Mouse (Mus musculus) cerebellum, postnatal 25 days (tissue): ENCODE data around the gene Slit3.

Experiments used
- DNase-seq, 2 experiments: peaks; one replicate each; pipeline ENCODE4 v3.0.0; 2021; ENCODE audit warnings: mixed read lengths in 2 of 2

The Slit3 gene

DNA sequence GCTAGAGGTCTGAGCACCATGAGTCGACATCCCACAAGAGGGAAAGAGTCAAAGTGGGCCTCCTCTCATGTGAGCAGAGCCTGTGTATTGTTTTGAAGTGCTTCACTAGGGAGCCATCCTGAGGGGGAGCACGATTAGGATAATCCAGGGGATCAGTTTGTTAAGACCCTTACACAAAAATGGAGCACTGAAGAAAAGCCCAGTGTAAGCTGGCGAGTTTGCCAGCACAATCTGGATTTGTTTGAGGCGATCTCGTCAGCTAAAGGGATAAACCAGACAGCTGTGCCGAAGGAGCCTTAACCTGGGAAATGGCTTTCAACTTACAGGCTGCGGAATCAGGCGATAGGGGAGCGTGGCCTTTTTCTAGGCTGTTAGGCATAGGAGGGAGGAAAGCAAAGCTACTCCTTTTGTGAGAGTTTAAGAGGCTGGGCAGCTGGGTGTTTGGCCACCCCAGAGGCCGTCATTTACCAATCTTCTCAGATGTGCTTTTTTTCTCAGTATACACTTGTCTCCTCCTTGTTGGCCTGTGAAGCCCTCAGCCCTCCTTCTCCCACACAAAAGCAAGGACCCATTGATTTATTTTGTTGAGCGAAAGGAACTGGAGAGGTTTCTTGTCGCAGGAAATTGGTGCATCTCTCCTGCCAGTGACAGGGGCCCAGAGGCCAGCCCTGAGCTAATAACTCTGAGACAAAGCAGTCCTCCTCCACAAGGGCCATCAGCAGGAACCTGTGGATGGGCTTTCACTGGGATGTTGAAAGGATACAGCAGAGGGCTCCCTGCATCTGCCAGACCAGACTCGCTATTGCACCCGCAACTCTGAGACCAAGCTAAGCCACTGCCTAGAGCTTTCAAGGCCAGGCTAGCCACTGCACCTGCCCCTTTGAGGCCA, 472.4 kb downstream of the Slit3 start:
- no peak for DNase-seq

DNA sequence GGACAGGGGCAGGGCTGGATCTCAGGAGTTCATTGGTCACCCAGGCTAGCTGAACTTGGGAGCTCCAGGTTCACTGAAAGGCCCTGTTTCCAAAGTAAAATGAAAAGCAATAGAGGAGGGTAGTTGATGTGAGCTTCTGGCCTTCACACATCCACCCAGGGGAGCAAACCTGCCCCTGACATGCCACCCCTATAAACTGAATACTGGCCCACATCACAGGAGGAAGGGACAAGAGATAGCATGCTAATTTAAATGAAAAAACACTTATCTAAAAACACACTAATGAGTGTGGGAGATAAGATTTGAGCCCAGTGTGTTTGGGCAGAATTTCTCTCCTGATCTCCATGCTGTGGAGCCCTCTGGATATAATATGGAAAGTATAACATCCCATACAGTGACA, 475.0 kb downstream of the Slit3 start:
- no peak for DNase-seq

DNA sequence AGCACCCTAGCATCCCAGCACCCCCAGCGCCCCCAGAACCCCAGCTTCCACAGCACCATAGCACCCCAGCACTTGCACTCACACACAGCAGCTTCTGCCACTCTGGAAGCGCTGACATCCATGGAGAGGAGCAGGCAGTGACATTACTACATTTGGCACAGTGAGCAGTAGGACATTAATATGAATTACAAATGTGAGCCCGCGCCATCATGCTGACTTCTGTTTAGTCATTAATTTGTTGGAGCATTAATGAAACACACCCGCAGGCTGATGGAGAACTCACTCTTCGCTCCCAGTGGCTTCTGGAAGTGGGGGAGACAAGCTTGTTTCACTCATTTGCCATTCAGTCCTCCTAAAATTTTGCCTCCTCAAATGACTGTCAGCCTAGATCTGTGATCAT, 476.9 kb downstream of the Slit3 start:
- DNase-seq = no peak

DNA sequence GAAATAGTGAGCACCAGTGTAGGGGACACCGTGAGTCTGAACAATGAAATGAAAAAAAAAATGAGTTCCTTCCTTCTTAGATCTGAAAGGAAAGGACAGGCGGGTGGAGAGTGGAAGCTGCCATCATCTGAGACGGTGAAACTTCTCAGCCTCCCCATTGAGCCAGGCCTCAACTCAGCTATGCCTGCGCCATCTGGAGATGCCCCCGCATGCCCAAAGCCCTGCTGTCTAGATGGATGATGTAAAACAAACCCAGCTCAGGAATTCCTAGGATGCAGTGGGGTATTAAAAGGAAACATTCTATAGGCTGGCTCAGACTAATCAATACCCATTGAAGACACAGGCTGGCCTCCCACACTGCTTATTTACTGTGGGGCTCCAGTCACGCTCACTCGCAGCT, 477.7 kb downstream of the Slit3 start:
- peak; percentile 26 to 34 for DNase-seq

- peak; percentile 45 to 65 for DNase-seq
Observed at GRCm38 (mm10) chr11:35601652-35602240, 480.7 kb downstream of the Slit3 start.

GRCm38 (mm10) chr11:35602586-35602985, 481.6 kb downstream of the Slit3 start:
- no peak for DNase-seq

DNA sequence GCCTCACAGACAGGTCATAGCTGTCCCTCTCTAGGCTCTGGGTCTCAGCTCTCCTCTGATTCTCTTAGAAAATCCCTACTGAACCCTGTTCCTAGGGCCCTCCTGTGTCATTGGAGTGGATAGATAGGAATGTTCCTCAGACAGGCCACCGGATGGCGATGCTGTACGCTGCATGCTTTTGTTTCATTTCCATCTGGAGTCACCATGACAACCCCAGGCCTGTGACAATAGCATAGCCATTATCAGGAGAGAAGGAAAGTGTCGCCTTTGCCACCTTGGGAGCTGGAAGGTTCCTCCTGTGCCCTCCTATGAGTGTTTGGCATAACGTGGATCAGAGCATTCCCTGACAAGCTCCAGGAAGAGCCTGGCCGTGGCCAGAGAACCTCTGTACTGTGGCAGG, 482.9 kb downstream of the Slit3 start:
- no peak for DNase-seq

GRCm38 (mm10) chr11:35604848-35605790, 484.1 kb downstream of the Slit3 start:
- DNase-seq = no peak

DNA sequence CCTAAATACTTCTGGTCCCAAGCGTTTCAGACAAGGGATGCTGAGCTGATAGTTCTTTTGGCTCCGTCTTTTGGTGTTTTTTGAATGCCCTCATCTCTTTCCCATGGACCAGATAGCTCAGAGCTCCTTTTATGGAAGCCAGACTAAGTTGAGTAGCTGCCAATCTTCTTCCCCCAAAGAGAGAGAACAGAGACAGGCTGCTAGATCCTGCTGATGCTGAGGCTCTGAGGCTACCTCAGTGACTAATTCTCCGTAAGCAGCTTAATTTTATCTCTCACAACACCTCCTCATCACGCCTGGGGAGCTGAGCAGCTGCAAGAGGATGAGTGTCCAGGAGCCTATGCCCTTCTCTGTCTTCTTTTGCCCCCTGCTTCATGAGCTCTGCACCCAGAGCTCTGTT, 486.2 kb downstream of the Slit3 start:
- no peak for DNase-seq

DNA sequence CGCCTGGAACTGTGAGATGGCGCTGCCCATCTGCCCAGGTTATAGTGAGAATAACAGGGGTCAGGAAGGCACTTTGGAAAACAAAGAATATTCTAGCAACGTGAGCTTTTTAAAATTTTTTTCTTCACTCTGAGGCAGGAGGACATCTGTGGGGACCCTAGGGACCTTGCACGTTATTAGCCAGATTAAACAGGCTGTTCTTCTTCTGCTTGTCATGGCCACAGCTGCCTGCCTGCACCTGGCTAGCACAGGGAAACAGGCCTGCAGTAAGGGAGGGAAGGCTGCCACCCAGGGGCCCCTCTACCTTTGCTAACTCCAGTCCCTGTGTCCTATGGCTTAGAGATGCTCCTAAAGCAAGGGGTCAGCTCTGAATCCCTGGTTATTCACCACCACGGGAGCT, 487.8 kb downstream of the Slit3 start:
- DNase-seq = no peak

DNA sequence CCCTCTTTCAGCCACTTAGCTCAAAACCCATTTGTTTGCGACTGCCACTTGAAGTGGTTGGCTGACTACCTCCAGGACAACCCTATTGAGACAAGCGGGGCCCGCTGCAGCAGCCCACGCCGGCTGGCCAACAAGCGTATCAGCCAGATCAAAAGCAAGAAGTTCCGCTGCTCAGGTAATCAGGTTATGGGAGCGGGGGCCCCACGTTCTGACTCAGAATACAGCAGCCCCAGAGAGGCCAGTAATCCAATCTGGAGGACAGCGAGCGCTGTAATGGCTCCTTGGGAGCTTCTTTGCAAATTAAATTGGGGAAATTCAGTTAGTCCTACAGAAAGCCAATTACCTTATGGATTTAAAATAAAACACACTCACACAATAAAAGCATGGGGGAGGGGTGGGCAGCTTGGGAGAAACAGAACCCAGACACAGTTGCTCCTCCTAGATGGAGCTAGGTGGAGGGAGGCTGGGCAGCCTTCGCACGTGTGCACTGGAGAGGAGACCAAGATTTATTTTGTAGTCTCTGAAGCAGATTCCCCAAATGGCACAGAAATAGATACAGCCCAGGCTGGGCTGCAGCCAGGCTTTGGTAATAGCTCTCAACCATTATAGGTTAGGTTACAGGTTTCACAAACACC, 491.4 kb downstream of the Slit3 start:
- no peak for DNase-seq

- no peak for DNase-seq
Observed at GRCm38 (mm10) chr11:35614530-35614929, 493.5 kb downstream of the Slit3 start.

DNA sequence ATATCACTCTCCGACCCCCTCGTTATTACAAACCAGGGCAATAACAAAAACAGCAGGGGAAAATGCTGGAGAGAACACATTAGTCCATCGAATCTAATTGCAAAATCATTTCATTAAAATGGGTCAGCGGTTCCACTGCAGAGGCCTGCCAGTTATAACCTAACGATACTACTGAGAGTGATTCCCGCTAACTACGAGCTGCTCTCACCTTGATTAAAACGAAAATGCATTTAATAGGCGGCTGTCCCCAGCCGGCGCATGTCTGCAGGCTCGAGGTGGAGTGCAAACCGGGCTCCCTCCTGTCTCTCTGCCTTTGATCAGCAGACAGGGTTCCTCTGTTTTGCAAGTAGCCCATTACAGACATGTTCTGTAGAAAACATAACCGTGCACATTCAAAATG, 498.4 kb downstream of the Slit3 start:
- DNase-seq = no peak

GRCm38 (mm10) chr11:35622736-35623135, 501.7 kb downstream of the Slit3 start:
- no peak for DNase-seq

DNA sequence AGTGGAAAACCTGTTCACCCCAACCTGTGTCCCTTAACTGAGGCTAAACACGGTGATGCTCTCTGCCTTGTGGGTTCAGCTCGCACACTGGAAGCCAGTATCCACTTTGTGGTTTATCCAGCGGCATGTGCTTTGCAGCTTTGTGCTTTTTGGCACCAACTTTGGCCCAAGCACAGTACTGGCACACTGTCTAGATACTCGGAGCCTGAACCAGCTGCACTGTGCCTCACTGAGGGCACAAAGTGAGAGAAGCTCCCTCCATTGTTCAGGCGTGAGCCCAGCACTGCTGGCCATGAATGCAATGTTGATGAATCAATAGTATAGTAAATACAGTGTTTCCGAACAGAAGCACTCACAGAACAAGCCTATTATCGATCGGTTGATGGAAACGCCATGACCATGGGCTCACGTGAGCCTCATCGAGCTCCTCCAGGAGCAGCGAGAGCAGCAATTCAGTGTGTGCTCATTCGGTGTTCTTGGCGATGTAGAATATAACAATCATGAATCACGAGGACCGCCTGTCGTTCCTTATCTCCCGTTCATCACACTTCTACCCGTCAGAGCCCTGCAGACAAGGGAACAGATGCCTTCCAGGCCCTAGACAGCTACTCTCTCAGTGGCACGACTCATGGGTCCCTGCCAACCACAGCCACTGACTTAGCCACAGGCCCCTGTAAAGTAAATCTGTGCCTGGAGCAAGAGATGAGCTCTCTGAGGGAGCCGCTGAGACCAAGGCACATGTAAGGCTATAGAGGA, 503.7 kb downstream of the Slit3 start:
- peak; percentile 58 to 73 for DNase-seq

- DNase-seq = no peak
Observed at GRCm38 (mm10) chr11:35625576-35625975, 504.6 kb downstream of the Slit3 start.

- peak; percentile 38 to 58 for DNase-seq
Observed at GRCm38 (mm10) chr11:35626161-35626885, 505.3 kb downstream of the Slit3 start.

DNA sequence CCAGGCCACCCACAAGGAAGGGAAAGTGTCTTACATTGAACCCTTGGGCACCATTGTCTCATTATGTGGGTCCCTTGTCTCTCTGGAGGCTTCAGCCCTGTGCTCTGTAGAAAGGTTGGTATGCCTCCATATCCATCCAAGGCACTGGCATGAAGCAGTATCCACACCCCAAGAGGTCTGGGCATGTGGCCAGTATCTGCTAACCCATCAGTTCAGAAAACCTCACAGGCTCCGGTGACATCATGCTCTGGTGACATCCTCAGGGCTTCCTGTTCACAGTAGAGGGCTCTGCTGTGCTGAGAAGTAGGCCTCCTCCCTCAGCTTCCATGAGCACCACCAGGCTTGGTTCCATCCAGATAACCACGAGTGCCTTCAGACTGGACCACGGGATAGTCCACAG, 506.8 kb downstream of the Slit3 start:
- peak; percentile 73 to 85 for DNase-seq

GRCm38 (mm10) chr11:35632262-35632661, 511.2 kb downstream of the Slit3 start:
- no peak for DNase-seq

DNA sequence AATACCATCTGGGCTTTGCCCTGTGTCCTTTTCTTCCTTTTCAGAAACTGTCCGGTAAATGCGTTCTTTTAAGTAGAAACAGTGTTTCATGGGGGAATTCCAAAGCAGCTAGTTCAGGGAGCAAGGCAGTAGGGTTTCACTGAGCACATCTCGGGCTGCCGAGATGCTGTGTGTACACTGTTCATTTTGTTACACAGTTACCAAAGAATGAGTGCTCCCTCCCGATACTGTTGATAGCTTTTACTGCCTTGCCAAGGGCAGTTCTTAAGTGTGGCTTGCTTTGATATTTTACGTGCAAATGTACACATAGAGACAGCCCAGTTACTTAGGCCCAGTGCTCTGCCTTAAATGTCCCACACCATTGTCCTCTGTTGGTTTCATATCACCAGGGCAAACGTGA, 516.1 kb downstream of the Slit3 start:
- DNase-seq = no peak

DNA sequence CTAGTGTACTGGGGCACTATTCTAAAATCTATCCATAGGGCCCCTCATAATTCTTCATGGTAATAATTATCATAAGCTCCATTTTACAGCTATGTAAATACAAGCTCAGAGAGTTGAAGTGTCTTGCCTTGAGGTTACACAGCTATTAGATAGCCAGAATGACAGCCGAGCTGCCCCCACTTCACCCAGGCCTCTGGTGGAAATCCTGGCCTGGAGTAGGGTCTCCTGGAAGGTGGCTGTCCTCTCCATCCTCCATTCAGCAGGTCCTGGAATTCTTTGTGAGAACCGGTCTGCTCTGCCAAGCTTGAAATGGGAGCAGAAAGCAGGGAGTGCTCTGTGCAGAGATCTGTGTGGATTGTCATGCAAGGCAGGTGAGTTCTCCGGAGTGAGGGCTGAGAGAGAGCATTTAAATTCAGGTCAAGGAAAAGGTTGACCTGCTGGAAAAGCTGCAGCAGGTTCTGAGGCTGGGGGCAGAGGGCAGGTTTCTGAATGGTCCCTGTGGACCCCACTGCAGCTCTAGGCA, 517.9 kb downstream of the Slit3 start:
- no peak for DNase-seq
